Mouse (Mus musculus): ENCODE results near the gene Rel.

DNA sequence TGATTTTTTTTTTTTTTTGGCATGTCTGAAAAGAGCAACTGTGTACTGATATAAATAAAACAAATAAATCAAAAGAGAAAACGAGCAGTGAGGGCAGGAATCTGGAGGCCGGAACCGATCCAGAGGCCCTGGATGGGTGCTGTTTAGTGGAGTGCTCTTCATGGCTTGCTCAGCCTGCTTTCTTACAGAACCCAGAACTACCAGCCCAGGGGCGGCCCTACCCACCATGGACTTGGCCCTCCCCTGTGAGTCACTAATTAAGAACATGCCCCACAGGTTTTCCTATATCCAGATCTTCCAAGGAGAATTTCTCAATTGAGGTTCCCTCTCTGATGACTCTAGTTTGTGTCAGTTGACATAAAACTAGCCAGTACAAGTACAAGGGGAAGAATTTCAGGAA, 24.7 kb downstream of the Rel start:
- no peak for TF ChIP-seq POLR2A (IDR thresholded peaks at IDR 0.05; ENCODE audit: borderline replicate concordance, insufficient read depth, low read length)
- TF ChIP-seq CTCF (IDR thresholded peaks at IDR 0.05; ENCODE audit: borderline replicate concordance, insufficient read depth, low read depth, low read length), result no peak

All from cerebellum, adult 2 months (tissue).